Mouse (Mus musculus) ES-E14 (cell line): ENCODE measurements around the gene Ddx11. TPM values are rescaled to one million over a fixed set of nuclear protein-coding genes. Genes with fewer than 3 reads are reported as not detected.
A peak's percentile ranks its signal among the peaks of the same experiment; 100 is the strongest.

ENCODE experiments used
- DNase-seq: peaks from one replicate; pipeline ENCODE4 v3.0.0-alpha.2; 2013; ENCODE audit warnings: low read depth, low spot score
- H3K27ac ChIP-seq: 2 replicates; pipeline ENCODE4 v1.5.1; 2012; ENCODE audit warnings: low read depth, mild to moderate bottlenecking, low read length, moderate library complexity, mixed read lengths; ENCODE audit not compliant: poor library complexity, insufficient read depth, severe bottlenecking
- H3K36me3 ChIP-seq: 2 replicates; pipeline ENCODE4 v1.6.1; 2012; ENCODE audit warnings: mild to moderate bottlenecking, low read length, moderate library complexity, mixed read lengths; ENCODE audit not compliant: control insufficient read depth, poor library complexity, insufficient read depth, severe bottlenecking
- H3K4me1 ChIP-seq, 2 experiments: fragments of 150-350 bp in 1 of 2; sonication (generic) in 1 of 2; 2 replicates each; pipeline ENCODE4 v1.6.1; 2012; ENCODE audit warnings: low read length in 2 of 2, mild to moderate bottlenecking in 1 of 2, mixed read lengths in 1 of 2; ENCODE audit not compliant: control insufficient read depth in 2 of 2, insufficient read depth in 2 of 2, poor library complexity in 1 of 2
- H3K4me3 ChIP-seq, 2 experiments: fragments of 150-350 bp in 1 of 2; sonication (generic) in 1 of 2; 2 replicates each; pipeline ENCODE4 v1.5.1; 2012; ENCODE audit warnings: low read length in 2 of 2, low read depth in 1 of 2, mild to moderate bottlenecking in 1 of 2, mixed read lengths in 1 of 2; ENCODE audit not compliant: insufficient read depth in 1 of 2, poor library complexity in 1 of 2, severe bottlenecking in 1 of 2
- H3K9ac ChIP-seq: 2 replicates; pipeline ENCODE4 v1.6.1; 2012; ENCODE audit warnings: low read depth, mild to moderate bottlenecking, low read length, mixed read lengths; ENCODE audit not compliant: poor library complexity, insufficient read depth, severe bottlenecking
- H3K9me3 ChIP-seq: fragments of 150-350 bp; sonication (generic); 2 replicates; pipeline ENCODE4 v1.6.1; 2012; ENCODE audit warnings: low read depth, mild to moderate bottlenecking, low read length; ENCODE audit not compliant: control insufficient read depth, insufficient read depth
- CHD2 ChIP-seq: IDR thresholded peaks from 2 replicates; pipeline ENCODE4 v1.6.1; 2014; ENCODE audit warnings: mild to moderate bottlenecking, low read depth, low read length, inconsistent platforms
- HCFC1 ChIP-seq: IDR thresholded peaks from 2 replicates; pipeline ENCODE4 v1.6.1; 2012; ENCODE audit warnings: low read length, inconsistent platforms, borderline replicate concordance; ENCODE audit not compliant: insufficient read depth
- MAFK ChIP-seq: IDR thresholded peaks from 2 replicates; pipeline ENCODE4 v1.6.1; 2014; ENCODE audit warnings: mild to moderate bottlenecking, low read depth, low read length, inconsistent platforms; ENCODE audit not compliant: insufficient read depth
- ZC3H11A ChIP-seq: IDR thresholded peaks from 2 replicates; pipeline ENCODE4 v1.6.1; 2012; ENCODE audit warnings: low read depth, mild to moderate bottlenecking, inconsistent platforms, low read length, borderline replicate concordance
- ZNF384 ChIP-seq: IDR thresholded peaks from 2 replicates; pipeline ENCODE4 v1.6.1; 2012; ENCODE audit warnings: low read depth, low read length, inconsistent platforms
- in situ Hi-C, 2 experiments: fragments of 600-800 bp; cut with MboI; formaldehyde crosslinking; loops; one replicate each; pipeline ENCODE4 v1.15.1; 2025; ENCODE audit warnings: low sequenced_read_pairs in 2 of 2, inconsistent platforms in 1 of 2; ENCODE audit not compliant: unreplicated experiment in 2 of 2
- total RNA-seq: library from RNA; depleted of rRNA; stranded (reverse); fragments of 300-350 nt; gene quantifications from 2 replicates; pipeline ENCODE4 v1.2.3, GENCODE M21; 2012

Ddx11 gene
- total RNA-seq, 1 experiment: 56.1 TPM

- no peak for DNase-seq
- Histone ChIP-seq H3K9ac (no peak overlapping the region), H3K9me3 (no peaks in the 10 kb centered on the region), H3K4me3 (no peak overlapping the region), H3K36me3 (no peaks in the 10 kb centered on the region; the same call in none of the 2 replicates), H3K27ac (no peak overlapping the region), H3K4me1 (peaks cover 0 to 2% of the 10 kb centered on the region in 2 experiments; a peak in 2 of 4 replicates)
- in situ Hi-C loops: no loop called here
- TF ChIP-seq CHD2 (no peak), MAFK (no peak), ZC3H11A (no peak), ZNF384 (no peak), HCFC1 (no peak)
Observed at GRCm38 (mm10) chr17:66091392-66091791, 31.9 kb upstream of the Ddx11 start.

- Histone ChIP-seq H3K4me1 (peaks cover 0 to 2% of the 10 kb centered on the region in 2 experiments; a peak in 2 of 4 replicates), H3K4me3 (no peak overlapping the region), H3K9me3 (no peaks in the 10 kb centered on the region), H3K36me3 (no peaks in the 10 kb centered on the region; the same call in 1 of the 2 replicates), H3K9ac (no peak overlapping the region), H3K27ac (no peak overlapping the region)
- TF ChIP-seq ZC3H11A (no peak), MAFK (no peak), HCFC1 (no peak), ZNF384 (no peak), CHD2 (no peak)
- in situ Hi-C loops: no loop called here
- no peak for DNase-seq
Observed at GRCm38 (mm10) chr17:66092065-66092464, 31.3 kb upstream of the Ddx11 start.

- H3K36me3 ChIP-seq: no peaks in the 10 kb centered on the region; the same call in 1 of the 2 replicates
- in situ Hi-C loops: no loop called here
- no peak overlapping the region for H3K9ac ChIP-seq
- no peak overlapping the region for H3K4me3 ChIP-seq
- no peaks in the 10 kb centered on the region for H3K9me3 ChIP-seq
- TF ChIP-seq CHD2 (no peak), ZNF384 (no peak), ZC3H11A (no peak), MAFK (no peak), HCFC1 (no peak)
- DNase-seq: no peak
- no peak overlapping the region for H3K27ac ChIP-seq
- H3K4me1 ChIP-seq: peaks cover 0 to 2% of the 10 kb centered on the region in 2 experiments; a peak in 2 of 4 replicates
Observed at GRCm38 (mm10) chr17:66092664-66093063, 30.7 kb upstream of the Ddx11 start.

GRCm38 (mm10) chr17:66100566-66101379, 22.5 kb upstream of the Ddx11 start:
- DNase-seq: no peak
- in situ Hi-C loops: no loop called here
- TF ChIP-seq ZC3H11A (no peak), ZNF384 (no peak), HCFC1 (no peak), CHD2 (no peak), MAFK (no peak)

More at GRCm38 (mm10) chr17:66100566-66101379, 22.5 kb upstream of the Ddx11 start:
- Histone ChIP-seq H3K36me3 (no peaks in the 10 kb centered on the region), H3K4me1 (peaks cover 2 to 5% of the 10 kb centered on the region in 2 experiments; a peak in 2 of 4 replicates), H3K9ac (peak overlapping the region; percentile 84), H3K27ac (peak overlapping the region; percentile 72), H3K9me3 (no peaks in the 10 kb centered on the region), H3K4me3 (peak overlapping the region; percentile 81 to 99)
